Mouse (Mus musculus) midbrain, embryonic 11.5 days (tissue): Measurements from ENCODE around the gene Larp7. TPM values are rescaled to one million over a fixed set of nuclear protein-coding genes. Genes with fewer than 3 reads are reported as not detected.

Experiments
- ATAC-seq: fragments of 200-750 bp; cut with Nextera tagmentation; 2 replicates; pipeline ENCODE4 v1.8.0; 2017; ENCODE audit warnings: moderate TSS enrichment, moderate library complexity; ENCODE audit not compliant: low FRiP score
- DNase-seq: peaks from one replicate; pipeline ENCODE4 v3.0.0; 2015; ENCODE audit warnings: low spot score; ENCODE audit errors: missing footprints
- H3K27ac ChIP-seq: fragments of 300-500 bp; sonication (generic); 2 replicates; pipeline ENCODE4 v1.5.1; 2014; ENCODE audit warnings: low read depth, low read length
- H3K27me3 ChIP-seq: fragments of 300-500 bp; sonication (generic); 2 replicates; pipeline ENCODE4 v1.6.1; 2014; ENCODE audit warnings: mild to moderate bottlenecking, low read length, moderate library complexity, mixed read lengths; ENCODE audit not compliant: control insufficient read depth, insufficient read depth
- H3K36me3 ChIP-seq: fragments of 300-500 bp; sonication (generic); 2 replicates; pipeline ENCODE4 v1.6.1; 2014; ENCODE audit warnings: mild to moderate bottlenecking, low read length, moderate library complexity, mixed read lengths; ENCODE audit not compliant: control insufficient read depth, insufficient read depth
- H3K4me1 ChIP-seq: fragments of 300-500 bp; sonication (generic); 2 replicates; pipeline ENCODE4 v1.6.1; 2014; ENCODE audit warnings: low read length; ENCODE audit not compliant: control insufficient read depth, insufficient read depth
- H3K4me2 ChIP-seq: fragments of 300-500 bp; sonication (generic); 2 replicates; pipeline ENCODE4 v1.6.1; 2014; ENCODE audit warnings: mild to moderate bottlenecking, moderate library complexity
- H3K4me3 ChIP-seq: fragments of 300-500 bp; sonication (generic); 2 replicates; pipeline ENCODE4 v1.5.1; 2014; ENCODE audit warnings: low read depth, low read length
- H3K9ac ChIP-seq: fragments of 300-500 bp; sonication (generic); 2 replicates; pipeline ENCODE4 v1.6.1; 2014; ENCODE audit warnings: low read length
- H3K9me3 ChIP-seq: fragments of 300-500 bp; sonication (generic); 2 replicates; pipeline ENCODE4 v1.6.1; 2016; ENCODE audit warnings: low read length; ENCODE audit not compliant: control insufficient read depth
- WGBS: fragments of 180-500 bp; shearing (Covaris S2); extraction: QIAGEN DNeasy Blood & Tissue Kit; methylation state at CpG from one replicate; pipeline ENCODE4 v1.1.7; 2014; 5-methylcytosine and 5-hydroxymethylcytosine counted together
- polyA plus RNA-seq: library from polyadenylated mRNA; unstranded; fragments of >200 nt; fragmentation: Nextera tagmentation; extraction: Ambion mirVana; gene quantifications from 2 replicates; pipeline ENCODE4 v1.2.1, GENCODE M21; 2014

The Larp7 gene
- polyA plus RNA-seq, 1 experiment from 2014 or later = 91.5 TPM

GRCm38 (mm10) chr3:127547882-127548281 lies 5.3 kb downstream of the Larp7 start:
- ATAC-seq (no peak), DNase-seq (no peak)
- Histone ChIP-seq H3K9ac (no peak overlapping the region), H3K4me2 (no peak overlapping the region), H3K4me1 (peaks cover 3% of the 10 kb centered on the region; the same call in 1 of the 2 replicates), H3K36me3 (peaks cover 4% of the 10 kb centered on the region; the same call in 1 of the 2 replicates), H3K4me3 (no peak overlapping the region), H3K27ac (no peak overlapping the region), H3K9me3 (no peaks in the 10 kb centered on the region), H3K27me3 (no peaks in the 10 kb centered on the region)
- WGBS = 26% methylated on average over 5 of the region's 5 CpGs

GRCm38 (mm10) chr3:127544610-127545121 lies 8.5 kb downstream of the Larp7 start:
- ATAC-seq (no peak), DNase-seq (no peak)
- peaks cover 4% of the 10 kb centered on the region; the same call in 1 of the 2 replicates for H3K36me3 ChIP-seq
- H3K4me1 ChIP-seq = no peaks in the 10 kb centered on the region
- no peaks in the 10 kb centered on the region for H3K9me3 ChIP-seq
- no peak overlapping the region for H3K4me2 ChIP-seq
- H3K27ac ChIP-seq = no peak overlapping the region
- no peaks in the 10 kb centered on the region for H3K27me3 ChIP-seq
- H3K9ac ChIP-seq = no peak overlapping the region
- WGBS = 16% methylated on average over 5 of the region's 5 CpGs
- no peak overlapping the region for H3K4me3 ChIP-seq

- WGBS = 73% methylated on average over 4 of the region's 4 CpGs
- H3K27me3 ChIP-seq = no peaks in the 10 kb centered on the region
- ATAC-seq (no peak), DNase-seq (peak; percentile 62)
- no peak overlapping the region for H3K4me2 ChIP-seq
- no peak overlapping the region for H3K4me3 ChIP-seq
- peaks cover 4% of the 10 kb centered on the region; the same call in 1 of the 2 replicates for H3K36me3 ChIP-seq
- H3K9ac ChIP-seq = no peak overlapping the region
- no peaks in the 10 kb centered on the region for H3K4me1 ChIP-seq
- no peak overlapping the region for H3K27ac ChIP-seq
- H3K9me3 ChIP-seq = no peaks in the 10 kb centered on the region
Measured at GRCm38 (mm10) chr3:127543976-127544375, 9.2 kb downstream of the Larp7 start.

- Histone ChIP-seq H3K27ac (no peak overlapping the region), H3K27me3 (no peaks in the 10 kb centered on the region), H3K4me2 (no peak overlapping the region), H3K9me3 (no peaks in the 10 kb centered on the region), H3K36me3 (peaks cover 2% of the 10 kb centered on the region; the same call in 1 of the 2 replicates), H3K4me3 (no peak overlapping the region), H3K4me1 (no peaks in the 10 kb centered on the region), H3K9ac (no peak overlapping the region)
- no peak for ATAC-seq
- 78% methylated on average over 6 of the region's 6 CpGs for WGBS
- no peak for DNase-seq
Measured at GRCm38 (mm10) chr3:127539193-127539592, 14.0 kb downstream of the Larp7 start.

GRCm38 (mm10) chr3:127530293-127530692 lies 22.9 kb downstream of the Larp7 start:
- ATAC-seq (no peak), DNase-seq (peak; percentile 59)
- 14% methylated on average over 4 of the region's 4 CpGs for WGBS
- Histone ChIP-seq H3K4me3 (no peak overlapping the region), H3K4me1 (no peaks in the 10 kb centered on the region; the same call in 1 of the 2 replicates), H3K9me3 (no peaks in the 10 kb centered on the region), H3K36me3 (no peaks in the 10 kb centered on the region), H3K4me2 (no peak overlapping the region), H3K27ac (no peak overlapping the region), H3K27me3 (no peaks in the 10 kb centered on the region), H3K9ac (no peak overlapping the region)

DNA sequence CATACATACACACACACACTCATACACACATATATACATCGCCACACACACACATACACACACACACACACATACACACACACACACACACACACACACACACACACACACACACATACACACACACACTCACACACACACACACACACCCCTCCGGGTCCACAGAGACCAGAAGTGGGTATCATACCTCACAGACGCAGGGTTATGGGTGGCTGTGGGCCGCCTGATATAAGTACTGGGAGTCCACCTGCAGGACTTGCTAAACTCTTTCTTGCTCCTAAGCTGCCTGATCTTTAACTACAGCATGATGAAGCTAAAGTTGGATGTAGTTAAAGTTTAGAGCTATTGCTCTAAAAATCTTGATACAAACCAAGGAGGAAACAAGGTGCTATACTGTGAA lies 23.3 kb downstream of the Larp7 start:
- 86% methylated on average over 4 of the region's 4 CpGs for WGBS

GRCm38 (mm10) chr3:127529210-127529609 lies 23.9 kb downstream of the Larp7 start:
- DNase-seq = peak; percentile 26
- H3K4me2 ChIP-seq = no peak overlapping the region
- no peak for ATAC-seq
- no peaks in the 10 kb centered on the region for H3K36me3 ChIP-seq
- no peaks in the 10 kb centered on the region for H3K27me3 ChIP-seq
- no peak overlapping the region for H3K4me3 ChIP-seq
- no peaks in the 10 kb centered on the region for H3K9me3 ChIP-seq
- no peak overlapping the region for H3K9ac ChIP-seq
- 86% methylated on average over 3 of the region's 3 CpGs for WGBS
- H3K27ac ChIP-seq = no peak overlapping the region
- H3K4me1 ChIP-seq = no peaks in the 10 kb centered on the region; the same call in 1 of the 2 replicates

More for the DNA sequence above, 23.3 kb downstream of the Larp7 start:
- Histone ChIP-seq H3K36me3 (no peaks in the 10 kb centered on the region), H3K9me3 (no peaks in the 10 kb centered on the region), H3K27me3 (no peaks in the 10 kb centered on the region), H3K4me1 (no peaks in the 10 kb centered on the region; the same call in 1 of the 2 replicates), H3K4me3 (no peak overlapping the region), H3K9ac (no peak overlapping the region), H3K27ac (no peak overlapping the region), H3K4me2 (no peak overlapping the region)
- ATAC-seq = no peak
- no peak for DNase-seq

DNA sequence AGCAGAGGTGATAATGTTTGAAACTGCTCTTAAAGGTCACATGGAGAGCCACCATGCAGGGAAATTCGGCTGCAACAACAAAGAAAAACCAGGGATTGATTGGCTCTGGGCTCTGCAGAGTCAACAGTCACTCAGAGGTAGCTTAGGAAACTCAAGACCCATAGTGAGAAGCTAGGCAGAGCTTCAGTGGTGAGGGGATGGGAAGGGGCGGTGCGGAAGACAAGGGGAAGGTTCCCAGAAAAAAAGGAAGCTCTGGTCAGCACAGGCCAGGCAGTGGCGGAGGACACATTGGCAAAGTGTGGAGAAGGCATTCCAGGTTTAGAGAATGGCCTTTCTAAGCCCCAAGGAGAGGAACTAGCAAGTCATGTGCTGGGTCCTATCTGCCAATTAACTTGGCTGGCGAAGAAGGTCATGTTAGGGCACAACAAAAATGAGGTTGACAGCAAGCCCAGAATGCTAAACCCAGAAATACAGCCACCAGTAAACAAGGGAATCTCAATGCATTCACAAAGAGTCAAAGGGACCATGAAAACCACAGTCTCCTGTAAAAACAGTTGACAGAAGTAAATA lies 25.6 kb downstream of the Larp7 start:
- peak; percentile 57 for DNase-seq
- Histone ChIP-seq H3K4me1 (no peaks in the 10 kb centered on the region; the same call in 1 of the 2 replicates), H3K4me3 (no peak overlapping the region), H3K27ac (no peak overlapping the region), H3K27me3 (no peaks in the 10 kb centered on the region), H3K9me3 (no peaks in the 10 kb centered on the region), H3K9ac (no peak overlapping the region), H3K36me3 (no peaks in the 10 kb centered on the region), H3K4me2 (no peak overlapping the region)
- WGBS = 76% methylated on average over 5 of the region's 5 CpGs
- no peak for ATAC-seq

DNA sequence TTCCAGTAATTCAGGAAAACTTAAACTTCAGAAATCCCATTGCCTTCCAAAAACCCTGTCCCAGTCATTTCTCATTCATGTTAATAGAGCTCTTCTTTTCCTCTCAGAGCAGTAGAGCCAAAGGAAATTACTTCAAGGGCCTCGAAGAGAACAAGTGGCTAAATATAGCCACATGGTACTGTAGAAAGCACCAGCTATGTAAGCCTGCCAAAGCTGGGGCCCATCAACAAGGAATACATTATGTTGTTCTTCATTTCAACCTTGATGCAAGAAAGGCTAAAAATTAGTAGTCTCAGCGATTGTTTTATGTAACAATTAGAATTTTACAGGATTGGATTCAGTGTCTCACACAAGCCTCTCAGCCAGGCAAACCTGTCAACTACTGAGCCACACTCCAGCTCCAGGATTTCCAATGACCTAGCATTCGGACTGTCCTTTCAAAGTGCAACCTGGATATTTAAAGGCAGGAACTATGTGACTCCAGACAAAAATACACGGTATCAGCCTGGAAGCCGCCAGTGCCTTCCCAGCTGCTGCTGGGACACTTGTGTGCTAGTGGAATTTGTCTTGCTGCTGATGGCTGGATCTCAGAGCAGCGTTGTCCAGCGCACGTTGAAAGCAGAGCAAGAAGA lies 27.8 kb downstream of the Larp7 start:
- Histone ChIP-seq H3K36me3 (no peaks in the 10 kb centered on the region), H3K4me2 (no peak overlapping the region), H3K27ac (no peak overlapping the region), H3K9me3 (no peaks in the 10 kb centered on the region), H3K4me3 (no peak overlapping the region), H3K27me3 (no peaks in the 10 kb centered on the region), H3K9ac (no peak overlapping the region), H3K4me1 (no peaks in the 10 kb centered on the region; the same call in 1 of the 2 replicates)
- 89% methylated on average over 8 of the region's 8 CpGs for WGBS
- ATAC-seq = no peak
- DNase-seq = no peak
